Mouse (Mus musculus) frontal cortex, adult (tissue): Measurements from ENCODE around the gene C3ar1.

Source experiments
- ATAC-seq: cut with Nextera tagmentation; 2 replicates; pipeline ENCODE4 v1.9.2; 2017; ENCODE audit warnings: mild to moderate bottlenecking, moderate library complexity, mixed read lengths; ENCODE audit not compliant: low TSS enrichment

C3ar1 gene

DNA sequence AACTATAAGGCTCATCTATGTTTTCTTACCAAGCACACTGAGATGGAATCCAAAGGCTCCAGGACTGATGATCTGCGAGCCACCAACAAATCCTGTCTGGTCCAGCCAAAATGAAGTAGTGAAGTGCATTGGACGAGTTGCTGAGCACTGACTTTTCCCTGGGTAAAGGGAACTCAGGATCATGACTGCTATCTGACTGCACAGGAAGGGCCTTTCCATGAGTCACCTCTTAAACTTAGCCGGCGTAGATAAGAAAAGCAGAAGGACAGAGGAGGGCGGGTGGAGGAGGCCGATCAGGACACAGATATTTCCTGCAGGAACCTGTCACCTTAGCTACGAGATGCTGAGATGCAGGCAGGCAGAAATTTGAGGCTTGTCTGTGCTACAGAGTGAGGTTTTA is at the start of gene C3ar1:
Gene C3ar1, minus strand, starts transcription at position 207 of the 400 bp plus-strand sequence.
- no peak for ATAC-seq

DNA sequence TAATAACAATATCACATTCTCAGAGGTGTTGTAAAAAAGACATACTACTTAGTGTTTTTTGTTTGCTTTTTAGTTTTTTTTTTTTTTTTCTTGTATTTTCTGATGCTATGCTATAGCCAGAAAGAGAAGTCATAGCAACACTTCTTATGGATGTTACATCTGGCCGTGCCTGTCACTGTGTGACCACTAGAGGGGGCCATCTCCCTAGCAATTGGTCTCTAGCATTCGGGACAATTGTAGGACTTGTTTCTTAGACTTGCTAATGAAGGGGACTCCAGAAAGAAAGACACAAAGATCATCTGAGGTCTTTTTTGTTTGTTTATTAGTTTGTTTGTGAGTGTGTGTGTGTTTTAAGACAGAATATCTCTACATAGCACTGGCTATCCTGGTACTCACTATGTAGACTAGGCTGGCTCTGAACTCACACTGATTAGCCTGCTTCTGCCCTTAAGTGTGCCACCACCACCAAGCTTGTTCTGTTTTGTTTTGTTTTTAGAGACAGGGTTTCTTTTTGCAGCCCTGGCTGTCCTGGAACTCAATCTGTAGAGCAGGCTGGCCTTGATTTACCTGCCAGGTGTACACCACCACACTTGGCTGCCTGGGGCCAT is 36.6 kb upstream of the C3ar1 start:
- peak; percentile 66 for ATAC-seq

DNA sequence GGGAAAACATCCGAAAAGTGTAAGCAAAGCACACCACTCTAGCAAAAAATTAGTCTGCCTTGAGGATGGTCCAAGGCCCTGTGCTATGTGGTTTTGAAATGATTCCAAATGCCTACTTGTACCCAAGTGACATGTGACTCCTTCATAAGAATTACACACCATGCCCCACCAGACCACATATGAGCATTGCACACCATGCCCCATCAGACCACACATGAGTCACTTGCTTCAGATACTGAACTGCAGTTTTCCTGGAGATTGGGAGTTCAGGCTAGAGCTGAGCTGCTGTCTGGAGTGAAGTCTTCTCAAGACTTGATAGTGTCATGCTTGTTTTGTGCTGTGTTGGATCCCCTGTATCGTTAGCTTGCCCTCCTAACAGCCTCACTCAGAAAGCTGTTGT is 33.6 kb upstream of the C3ar1 start:
- no peak for ATAC-seq

DNA sequence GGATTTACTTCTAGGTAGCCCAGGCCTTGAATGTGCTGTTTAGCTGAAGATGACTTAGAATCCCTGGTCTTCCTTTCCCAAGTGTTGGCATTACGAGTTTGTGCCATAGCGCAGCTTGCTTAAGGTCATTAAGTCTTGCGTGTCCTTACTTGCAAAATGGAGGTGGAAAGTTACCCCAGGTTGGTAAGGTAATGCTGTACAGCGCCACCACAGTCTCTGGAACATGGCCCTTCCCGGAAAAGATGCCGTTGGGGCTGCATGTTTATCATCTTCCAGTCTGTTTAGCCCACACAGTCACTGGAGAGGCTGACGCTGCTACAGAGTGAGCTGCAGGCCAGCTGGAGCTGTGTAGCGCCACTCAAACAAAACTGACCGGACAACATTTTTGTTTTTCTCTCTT is 27.6 kb upstream of the C3ar1 start:
- 0 out of 2 replicates have a peak, but pooled peaks have one; percentile 44 for ATAC-seq

DNA sequence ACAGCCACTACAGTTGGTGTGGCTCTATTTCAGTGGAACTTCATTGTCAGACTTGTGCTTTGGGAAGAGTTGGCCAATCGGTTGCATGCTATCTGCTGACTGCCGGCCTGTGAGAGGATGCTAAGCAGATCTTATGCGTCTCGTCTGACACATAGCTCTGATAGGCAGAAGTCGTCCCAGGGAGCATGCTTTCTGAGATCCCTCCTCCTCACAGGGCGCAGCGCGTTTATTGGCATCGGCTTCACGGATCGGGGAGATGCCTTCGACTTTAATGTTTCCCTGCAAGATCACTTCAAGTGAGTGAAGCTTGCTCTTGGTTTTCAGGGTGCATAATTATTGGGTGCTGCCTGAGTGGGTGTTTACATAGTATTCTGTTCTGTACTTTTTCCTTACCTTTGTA is 25.3 kb upstream of the C3ar1 start:
- ATAC-seq, result no peak

DNA sequence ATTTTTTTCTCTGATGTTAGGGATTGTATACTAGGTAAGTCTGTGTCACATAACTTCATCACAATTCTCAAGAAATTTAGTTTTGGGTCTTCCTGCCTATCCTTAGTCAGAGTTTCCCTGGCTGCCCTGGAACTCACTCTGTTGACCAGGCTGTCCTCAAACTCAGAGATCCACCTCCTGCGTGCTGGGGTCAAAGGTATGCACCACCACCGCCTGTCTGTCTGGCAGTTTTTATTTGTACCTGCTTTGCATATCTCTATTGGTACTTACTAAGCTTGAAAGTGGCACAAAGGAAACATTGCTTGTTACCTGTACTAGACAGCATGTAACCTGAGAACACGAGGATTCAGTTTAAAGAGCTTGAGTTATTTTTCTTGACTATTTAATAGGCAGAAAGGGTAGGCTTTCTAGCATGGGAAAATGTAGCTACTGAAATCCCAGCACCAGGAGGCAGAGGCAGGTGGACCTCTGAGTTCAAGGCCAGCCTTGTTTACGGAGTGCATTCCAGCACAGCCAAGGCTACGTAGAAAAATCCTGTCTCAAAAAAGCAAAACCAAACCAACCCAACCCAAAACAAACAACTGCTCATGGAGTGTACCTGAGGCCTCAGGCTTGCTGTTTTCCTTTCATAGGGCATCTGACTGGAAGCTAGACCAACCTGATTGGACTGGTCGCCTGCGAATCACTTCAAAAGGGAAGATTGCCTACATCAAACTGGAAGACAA is 24.0 kb upstream of the C3ar1 start:
- ATAC-seq, result no peak

DNA sequence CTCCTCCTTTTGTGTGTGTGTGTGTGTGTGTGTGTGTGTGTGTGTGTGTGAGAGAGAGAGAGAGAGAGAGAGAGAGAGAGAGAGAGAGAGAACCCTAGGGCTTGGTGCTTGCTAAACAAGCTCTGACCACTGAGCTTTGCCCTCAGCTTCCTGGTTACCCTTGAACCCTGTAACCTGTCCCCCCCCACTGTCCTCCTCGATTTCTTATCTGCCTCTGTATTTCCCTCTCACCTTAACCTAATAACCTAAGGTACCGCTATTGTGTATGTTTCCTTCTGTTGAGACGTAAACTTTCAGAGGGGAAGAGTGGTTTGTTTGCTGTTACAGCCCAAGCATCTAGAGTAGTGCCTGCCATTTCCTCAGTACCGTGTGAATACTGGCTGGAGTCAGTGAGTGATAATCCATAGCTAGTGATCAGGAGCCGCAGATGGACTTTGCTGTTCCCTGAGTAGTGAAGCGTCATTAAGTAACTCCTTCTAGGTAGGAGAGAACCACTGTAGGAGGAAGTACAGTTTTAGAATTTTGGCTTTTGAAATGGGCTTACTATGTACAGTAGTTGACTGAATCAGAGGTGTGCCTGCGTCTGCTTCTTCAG is 23.3 kb upstream of the C3ar1 start:
- no peak for ATAC-seq

DNA sequence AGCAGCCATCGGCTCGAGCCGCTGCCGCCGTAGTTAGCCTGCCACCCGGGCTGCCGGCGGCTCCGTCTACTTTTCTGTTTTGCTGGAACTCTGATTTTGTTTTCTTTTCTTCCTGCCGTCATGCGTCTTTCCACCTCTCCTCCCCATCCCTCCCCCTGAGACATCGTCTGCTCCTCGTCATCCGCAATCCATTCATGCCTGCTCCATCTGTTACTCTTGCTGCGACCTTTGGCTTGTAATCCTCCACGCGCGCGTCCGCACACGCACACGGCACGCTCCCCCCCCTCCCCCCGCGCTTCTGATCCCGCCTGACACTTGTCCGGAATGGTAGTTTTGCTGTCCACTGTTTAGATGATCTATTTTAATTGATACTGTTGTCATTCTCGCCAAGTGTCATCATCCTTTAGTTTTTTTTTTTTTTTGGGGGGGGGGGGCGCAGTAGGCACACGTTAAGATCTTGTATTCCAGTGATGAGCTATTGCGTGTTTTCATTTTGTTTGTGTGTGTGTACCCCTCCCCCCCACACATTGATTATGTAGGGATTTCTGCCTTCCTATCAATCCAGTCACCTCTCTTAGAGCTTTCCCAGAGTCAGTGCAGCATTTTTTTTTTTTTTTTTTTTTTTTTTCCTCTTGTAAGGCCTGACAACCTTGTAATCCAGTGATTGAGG is 18.9 kb upstream of the C3ar1 start:
- ATAC-seq, result peak; percentile 55

DNA sequence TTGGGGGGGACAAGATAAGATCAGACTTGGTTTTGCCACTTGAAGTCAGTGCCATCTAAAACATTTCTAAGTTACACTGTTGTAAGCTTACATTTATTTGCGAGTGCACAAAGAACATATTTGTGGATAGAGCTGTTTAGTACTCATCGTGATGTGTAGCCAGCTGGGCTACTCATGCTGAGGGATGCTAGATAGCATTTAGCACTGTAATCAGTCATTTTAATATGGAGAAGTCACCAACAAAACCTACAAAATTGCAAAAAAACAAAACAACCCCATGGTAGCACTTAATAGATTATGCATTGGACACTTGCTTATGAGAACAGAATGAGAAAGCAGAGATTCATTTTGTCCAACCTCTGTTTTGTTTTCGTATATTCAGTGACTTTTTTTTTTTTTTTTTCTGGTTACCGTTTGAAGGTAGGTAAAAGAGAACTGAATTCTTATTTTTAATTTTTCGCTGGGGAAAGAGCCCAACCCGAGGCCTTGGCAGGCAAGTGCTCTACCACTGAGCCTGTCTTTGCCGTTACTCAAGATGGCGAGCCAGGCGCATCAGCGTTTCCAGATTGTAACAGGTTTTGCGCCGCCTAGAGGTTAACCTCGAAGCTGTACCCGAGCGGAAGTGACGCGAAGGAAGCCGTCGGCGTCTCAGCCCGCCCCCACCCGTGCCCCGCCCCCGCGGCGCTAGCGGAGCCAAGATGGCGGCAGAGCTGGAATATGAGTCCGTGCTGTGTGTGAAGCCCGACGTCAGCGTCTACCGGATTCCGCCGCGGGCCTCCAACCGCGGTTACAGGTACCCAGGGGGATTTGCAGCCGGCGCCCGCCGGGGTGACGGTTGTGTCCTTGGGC is 18.1 kb upstream of the C3ar1 start, which contains the start of gene Necap1:
Gene Necap1, plus strand, starts transcription at position 604 of the 849 bp plus-strand sequence.
- peak; percentile 95 for ATAC-seq

DNA sequence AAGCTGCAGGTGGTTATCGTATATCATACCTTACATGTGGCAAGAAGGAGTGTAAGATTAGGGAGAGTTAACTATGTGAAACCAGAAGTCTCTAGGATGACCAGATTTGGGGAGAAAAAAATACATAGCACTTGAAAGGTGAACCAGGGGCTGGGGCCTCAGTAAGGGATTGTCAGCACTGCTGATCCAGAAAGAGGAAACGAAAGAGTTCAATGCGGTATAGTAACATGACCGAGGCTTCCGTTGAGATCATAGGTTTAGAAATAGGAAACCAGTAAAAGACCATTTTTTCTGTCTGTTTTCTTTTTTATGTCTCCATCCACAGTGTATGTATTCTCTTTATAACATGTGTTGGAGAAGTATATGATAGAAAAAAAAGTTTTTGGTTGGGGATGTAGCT is 16.8 kb upstream of the C3ar1 start:
- ATAC-seq, result no peak

DNA sequence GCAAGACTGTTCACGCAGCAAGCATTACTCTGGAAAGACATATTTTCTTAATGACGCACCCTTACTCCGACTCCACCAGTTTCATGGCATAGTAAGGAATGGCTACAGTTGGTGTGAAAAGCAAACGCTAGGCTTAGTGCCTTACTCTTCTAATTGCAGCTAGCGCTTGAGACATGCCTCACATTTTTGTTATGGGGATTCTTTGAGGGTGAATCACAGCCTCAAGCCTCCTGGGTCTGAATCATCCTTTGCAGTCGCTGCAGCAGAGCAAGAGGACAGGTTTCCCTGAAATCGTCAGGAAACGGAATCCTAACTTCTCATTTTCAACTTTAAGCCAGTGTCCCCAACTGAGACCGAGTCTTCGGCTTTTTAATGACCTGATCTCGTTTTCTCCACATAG is 13.9 kb upstream of the C3ar1 start:
- ATAC-seq, result peak; percentile 48

DNA sequence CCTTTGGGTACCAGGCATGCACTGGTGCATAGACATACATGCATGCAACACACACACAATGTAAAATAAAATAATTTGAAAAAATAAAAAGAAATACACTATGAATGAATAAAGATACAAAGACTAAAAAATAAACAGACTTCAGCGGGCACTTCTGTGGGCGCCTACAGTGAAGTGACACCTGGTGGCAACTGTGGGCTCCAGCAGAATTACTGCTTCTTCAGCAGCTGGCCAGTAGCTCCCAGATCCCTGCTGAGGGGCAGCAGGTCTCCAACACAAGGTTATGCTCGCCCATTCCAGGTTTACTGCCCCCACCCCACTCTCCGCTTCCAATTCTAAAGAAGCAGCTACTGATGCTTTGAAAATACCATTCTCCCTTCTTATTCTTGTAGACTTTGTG is 12.0 kb upstream of the C3ar1 start:
- no peak for ATAC-seq

DNA sequence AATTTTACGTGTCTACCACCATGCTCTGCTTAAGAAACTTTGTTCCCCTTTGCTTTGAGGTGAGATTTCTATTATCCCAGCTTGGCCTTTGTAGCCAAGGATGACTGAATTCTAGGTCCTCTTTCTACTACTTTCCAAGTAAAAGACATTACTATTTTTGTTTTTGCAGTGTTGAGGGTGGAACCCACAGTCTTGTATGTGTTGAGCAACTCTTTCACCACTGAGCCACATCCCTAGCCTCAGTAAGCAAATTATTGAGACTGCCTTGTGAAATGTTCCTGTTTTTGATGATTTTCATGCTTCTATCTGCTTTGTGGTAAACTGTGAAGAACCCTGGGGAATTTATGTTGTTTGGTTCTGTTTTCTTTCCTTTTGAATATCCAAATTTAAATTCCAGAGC is 6.9 kb upstream of the C3ar1 start:
- no peak for ATAC-seq

DNA sequence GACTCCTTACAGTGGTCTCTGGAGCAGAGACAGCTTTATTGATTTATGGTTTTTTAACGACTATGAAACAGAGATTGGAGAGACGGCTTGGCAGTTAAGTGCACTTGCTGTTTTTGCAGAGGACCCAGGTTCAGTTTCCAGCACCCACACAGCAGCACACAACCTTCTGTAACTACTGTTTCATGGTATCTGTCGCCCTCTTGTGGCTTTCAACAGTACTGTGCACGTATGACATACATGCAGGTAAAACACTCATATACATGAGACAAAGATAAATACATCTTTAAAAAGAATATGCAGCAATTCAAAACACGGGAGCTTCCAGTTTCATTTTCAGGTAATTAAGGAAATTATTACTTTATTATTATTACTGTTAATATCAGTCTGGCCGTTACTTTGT is 6.5 kb upstream of the C3ar1 start:
- no peak for ATAC-seq

DNA sequence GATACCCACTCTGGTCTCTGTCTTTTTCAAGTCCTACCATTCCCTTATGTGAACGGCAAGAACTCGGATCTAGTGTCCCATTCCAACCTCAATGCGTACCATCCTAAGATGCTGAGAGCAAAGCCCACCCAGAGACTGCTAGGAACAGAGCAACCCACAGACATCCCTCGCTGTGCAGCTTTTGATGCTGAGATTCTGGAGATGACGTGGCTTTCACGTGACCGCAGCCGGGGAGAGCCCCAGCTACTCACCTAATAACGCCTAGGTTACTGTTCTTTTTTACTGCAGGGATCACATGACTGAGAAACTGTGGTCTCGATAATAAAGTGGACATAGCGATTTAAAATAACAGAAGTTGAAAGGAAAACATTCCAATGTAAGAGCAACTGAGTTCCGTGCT is 1.4 kb downstream of the C3ar1 start:
- ATAC-seq, result no peak

DNA sequence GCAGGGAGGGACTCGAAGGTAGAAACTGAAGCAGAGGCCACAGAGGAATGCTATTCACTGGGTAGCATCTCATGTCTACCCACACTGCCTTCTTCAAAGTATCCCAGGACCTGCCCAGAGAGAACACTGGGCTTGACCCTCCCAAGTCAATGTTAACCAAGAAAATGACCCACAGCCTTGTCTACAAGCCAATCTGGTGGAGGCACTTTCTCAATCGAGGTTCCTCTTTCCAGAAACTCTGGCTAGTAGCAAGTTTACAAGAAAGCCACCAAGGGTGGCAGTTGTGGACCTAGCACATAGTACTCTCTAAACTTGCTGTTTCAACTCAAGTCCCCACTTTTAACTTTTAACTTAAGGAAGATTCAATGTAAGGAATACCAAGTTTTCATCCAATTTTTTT is 3.3 kb downstream of the C3ar1 start:
- ATAC-seq, result no peak

DNA sequence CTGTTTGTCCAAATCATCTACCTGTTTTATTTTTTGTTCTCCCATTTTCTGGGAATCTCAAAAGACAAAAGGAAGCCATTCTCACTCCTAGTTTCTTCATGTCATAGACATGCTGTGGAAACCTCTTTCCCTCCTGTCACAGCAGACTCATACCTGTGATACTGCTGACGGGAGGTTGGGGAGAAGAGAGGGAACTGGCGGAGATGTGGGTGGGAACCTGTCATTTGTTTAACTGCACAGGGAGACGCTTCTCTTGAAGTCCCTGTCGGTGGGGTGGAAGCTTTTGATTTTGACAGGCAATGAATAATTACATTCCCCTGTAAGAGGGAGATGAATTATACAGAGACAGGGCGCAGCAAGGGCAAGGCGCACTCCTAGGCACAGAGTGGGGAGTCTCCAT is 12.2 kb downstream of the C3ar1 start:
- no peak for ATAC-seq

DNA sequence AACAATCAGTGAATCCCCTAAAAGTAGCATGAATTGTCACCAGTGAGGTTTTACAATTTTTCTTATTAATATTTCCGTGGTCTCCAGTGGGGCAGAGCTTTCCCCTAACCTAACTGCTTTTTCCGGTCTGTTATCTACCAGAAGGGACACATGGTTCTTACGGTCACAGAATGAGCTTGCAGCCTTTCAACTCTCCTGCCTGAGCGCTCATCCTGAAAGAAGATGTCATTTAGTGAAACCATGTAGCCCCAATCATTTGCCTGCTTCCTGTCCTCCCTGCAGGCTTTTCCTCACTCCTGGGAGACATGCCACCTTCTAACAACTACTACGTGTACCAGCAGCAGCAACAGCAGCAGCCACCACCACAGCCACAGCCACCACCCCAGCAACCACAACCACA is 18.4 kb downstream of the C3ar1 start:
- ATAC-seq, result no peak

DNA sequence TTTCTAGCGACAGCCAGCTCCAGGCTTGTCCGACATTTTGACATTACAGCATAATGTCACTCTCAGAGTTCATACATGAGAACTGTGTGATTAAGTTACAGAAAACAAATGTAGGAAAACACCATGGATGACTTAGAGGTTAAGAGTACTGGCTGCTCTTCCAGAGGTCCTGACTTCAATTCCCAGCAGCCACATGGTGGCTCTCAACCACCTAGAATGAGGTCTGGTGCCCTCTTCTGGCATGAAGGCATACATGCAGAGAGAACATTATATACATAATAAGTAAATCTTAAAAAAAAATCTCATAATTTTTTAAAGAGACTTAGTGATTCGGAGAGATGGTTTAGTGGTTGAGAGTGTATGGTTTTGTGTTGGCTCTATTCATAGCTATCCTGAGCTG is 19.0 kb downstream of the C3ar1 start:
- no peak for ATAC-seq

DNA sequence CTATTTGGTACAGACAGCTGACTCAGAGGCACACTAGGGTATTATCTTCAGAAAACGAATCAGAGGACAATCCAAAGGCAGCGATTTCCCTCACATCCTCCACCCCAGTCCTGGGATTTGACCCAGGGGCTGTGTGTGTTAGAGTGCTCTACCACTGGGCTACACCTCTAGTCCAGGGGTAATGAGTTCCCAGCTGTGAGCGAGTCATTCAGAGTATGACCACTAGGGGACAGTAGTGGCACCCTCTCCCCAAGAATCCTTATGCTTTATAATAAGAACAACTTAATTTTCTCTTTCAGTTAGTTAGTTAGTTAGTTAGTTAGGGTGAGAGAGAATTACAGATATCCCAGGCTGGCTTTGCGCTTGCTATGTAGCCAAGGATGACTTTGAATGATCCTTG is 21.6 kb downstream of the C3ar1 start:
- no peak for ATAC-seq

DNA sequence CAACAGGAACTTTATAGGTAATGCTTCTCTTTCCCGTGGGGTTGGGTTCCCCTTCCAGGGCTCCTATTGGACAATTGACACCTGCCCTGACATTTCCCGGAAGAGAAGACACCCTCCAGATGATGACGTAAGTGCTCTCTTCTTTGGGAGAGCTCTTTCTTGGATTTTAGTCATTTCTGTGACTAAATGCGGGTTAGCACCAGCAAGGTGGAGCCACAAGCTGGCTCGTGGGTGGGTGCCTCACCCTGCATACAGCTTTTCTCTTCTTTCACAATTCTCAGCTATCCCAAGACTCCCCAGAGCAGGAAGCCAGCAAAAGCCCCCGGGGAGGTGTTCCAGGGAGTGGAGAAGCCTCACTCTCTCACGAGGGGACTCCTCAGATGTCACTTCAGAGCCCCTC is 23.1 kb downstream of the C3ar1 start:
- ATAC-seq, result peak; percentile 86

DNA sequence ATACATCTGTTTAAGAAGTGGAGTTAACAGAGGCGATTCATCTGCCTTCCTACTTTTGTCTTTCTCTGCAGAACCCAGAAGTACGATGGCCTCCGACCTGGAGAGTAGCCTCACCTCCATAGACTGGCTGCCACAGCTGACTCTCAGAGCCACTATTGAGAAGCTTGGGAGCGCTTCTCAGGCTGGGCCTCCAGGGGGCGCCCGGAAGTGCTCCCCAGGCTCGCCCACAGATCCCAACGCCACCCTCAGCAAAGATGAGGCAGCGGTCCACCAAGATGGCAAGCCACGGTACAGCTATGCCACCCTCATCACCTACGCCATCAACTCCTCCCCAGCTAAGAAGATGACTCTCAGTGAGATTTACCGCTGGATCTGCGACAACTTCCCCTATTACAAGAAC is 27.9 kb downstream of the C3ar1 start:
- ATAC-seq, result 0 out of 2 replicates have a peak, but pooled peaks have one; percentile 3
